Mouse (Mus musculus): ENCODE measurements around the gene Ccdc58. TPM values are rescaled to one million over a fixed set of nuclear protein-coding genes. Genes with fewer than 3 reads are reported as not detected.
A peak's percentile ranks its signal among the peaks of the same experiment; 100 is the strongest.

Ccdc58 gene
- polyA plus RNA-seq, 1 experiment from 2014 or later, result 115 TPM

DNA sequence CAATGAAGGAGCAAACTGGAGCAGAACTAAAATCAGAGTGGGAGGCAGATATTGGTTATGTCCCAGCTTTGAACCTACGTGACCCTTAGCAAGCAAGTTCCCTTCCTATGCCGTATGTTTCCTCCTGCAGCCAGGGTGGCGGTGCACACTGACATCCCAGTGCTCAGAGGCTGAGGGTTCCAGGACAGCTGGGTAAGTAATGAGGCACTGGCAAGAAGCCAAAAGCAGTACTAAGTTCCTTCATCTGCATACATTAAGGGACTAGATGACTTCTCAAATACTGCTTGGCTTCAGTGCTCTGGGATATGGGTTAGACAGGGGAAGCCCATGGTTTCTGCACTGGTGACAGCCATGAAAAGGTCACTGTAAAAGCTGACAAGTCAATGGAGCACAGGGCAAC is 3.1 kb upstream of the Ccdc58 start:
- no peak overlapping the region for H3K4me3 ChIP-seq (ENCODE audit: low read depth, low read length)
- no peak overlapping the region for H3K27ac ChIP-seq (replicated peaks; ENCODE audit: low read depth, low read length)
- no peak for ATAC-seq (ENCODE audit: insufficient number of reproducible peaks, low FRiP score, low TSS enrichment, low read depth)
- no peak for DNase-seq (ENCODE audit: low spot score)
- H3K9me3 ChIP-seq (ENCODE audit: control insufficient read depth, low read length), result no peaks in the 10 kb centered on the region
- no peaks in the 10 kb centered on the region for H3K36me3 ChIP-seq (ENCODE audit: control insufficient read depth, insufficient read depth, low read length)
- WGBS, result 87% methylated on average over 3 of the region's 3 CpGs
- no peak overlapping the region for H3K4me2 ChIP-seq (ENCODE audit: low read depth, severe bottlenecking)
- 0 out of 2 replicates have a peak, but pooled peaks cover 2% of the 10 kb centered on the region for H3K4me1 ChIP-seq (ENCODE audit: control insufficient read depth, insufficient read depth, low read length)
- no peak overlapping the region for H3K9ac ChIP-seq (ENCODE audit: low read length)
- H3K27me3 ChIP-seq (ENCODE audit: control insufficient read depth, insufficient read depth, low read length), result no peaks in the 10 kb centered on the region

DNA sequence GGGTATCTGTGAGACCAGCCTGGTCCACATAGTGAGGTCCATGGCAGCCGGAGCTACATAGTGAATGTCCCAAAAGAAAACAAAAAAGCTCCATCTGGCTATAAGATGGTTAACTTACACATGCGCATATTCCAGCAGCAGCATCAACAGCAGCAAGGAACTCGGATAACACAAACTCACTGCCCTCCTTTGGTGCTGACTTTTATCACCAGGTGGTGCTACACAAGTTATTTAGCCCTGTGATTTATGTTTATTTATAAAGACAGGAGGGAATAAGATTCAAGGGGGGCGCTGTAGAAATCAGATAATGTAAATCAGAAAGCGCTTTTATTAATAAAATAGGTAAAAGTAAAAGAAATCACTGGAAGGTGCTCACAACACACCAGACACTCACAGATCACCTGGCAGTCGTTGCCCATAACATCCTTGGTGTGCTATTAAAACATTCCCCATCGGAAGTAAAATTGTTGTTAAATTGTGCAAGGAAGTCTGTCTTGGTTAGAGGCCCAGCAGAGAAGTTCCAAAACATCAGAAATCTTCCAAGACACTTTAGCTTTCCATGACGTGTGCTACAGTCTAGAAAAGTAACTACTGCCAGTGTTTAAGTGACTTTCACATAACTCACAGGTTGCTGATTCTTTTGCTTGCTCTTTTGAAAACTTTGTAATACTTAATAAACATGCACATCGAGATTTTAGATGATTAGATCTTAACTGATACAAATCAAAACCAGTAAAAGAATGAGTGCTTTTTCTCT is 1.5 kb upstream of the Ccdc58 start:
- peak overlapping the region; percentile 65 for H3K4me3 ChIP-seq (ENCODE audit: low read depth, low read length)
- H3K27me3 ChIP-seq (ENCODE audit: control insufficient read depth, insufficient read depth, low read length), result no peaks in the 10 kb centered on the region
- H3K9me3 ChIP-seq (ENCODE audit: control insufficient read depth, low read length), result no peaks in the 10 kb centered on the region
- H3K9ac ChIP-seq (ENCODE audit: low read length), result no peak overlapping the region
- H3K36me3 ChIP-seq (ENCODE audit: control insufficient read depth, insufficient read depth, low read length), result no peaks in the 10 kb centered on the region
- no peak overlapping the region for H3K27ac ChIP-seq (replicated peaks; ENCODE audit: low read depth, low read length)
- ATAC-seq (ENCODE audit: insufficient number of reproducible peaks, low FRiP score, low TSS enrichment, low read depth), result no peak
- WGBS, result 36% methylated on average over 9 of the region's 9 CpGs
- H3K4me1 ChIP-seq (ENCODE audit: control insufficient read depth, insufficient read depth, low read length), result 0 out of 2 replicates have a peak, but pooled peaks cover 2% of the 10 kb centered on the region
- H3K4me2 ChIP-seq (ENCODE audit: low read depth, severe bottlenecking), result peak overlapping the region; percentile 59
- DNase-seq (ENCODE audit: low spot score), result no peak

DNA sequence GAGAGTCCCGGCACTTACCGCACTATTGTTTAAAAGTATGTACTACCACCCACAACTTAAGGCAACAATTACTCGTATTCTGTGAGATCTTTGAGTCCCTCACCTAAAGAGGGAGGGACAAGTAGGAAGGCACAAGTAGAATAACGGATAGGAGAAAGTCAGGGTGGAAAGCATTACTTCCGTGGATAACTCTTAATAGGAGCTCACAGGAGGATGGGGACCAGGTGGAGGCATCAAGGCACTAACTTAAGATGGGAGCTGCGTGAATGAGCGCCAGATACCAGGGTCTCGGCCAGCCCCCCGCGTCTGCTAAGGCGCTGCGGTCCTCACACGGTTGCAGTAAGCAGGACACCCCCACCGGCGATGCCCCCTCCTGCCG is 425 bp upstream of the Ccdc58 start:
- peak overlapping the region; percentile 86 for H3K27ac ChIP-seq (replicated peaks; ENCODE audit: low read depth, low read length)
- peak; percentile 52; the same call in 1 of the 2 replicates for ATAC-seq (ENCODE audit: insufficient number of reproducible peaks, low FRiP score, low TSS enrichment, low read depth)
- no peaks in the 10 kb centered on the region for H3K9me3 ChIP-seq (ENCODE audit: control insufficient read depth, low read length)
- H3K27me3 ChIP-seq (ENCODE audit: control insufficient read depth, insufficient read depth, low read length), result no peaks in the 10 kb centered on the region
- H3K4me2 ChIP-seq (ENCODE audit: low read depth, severe bottlenecking), result peak overlapping the region; percentile 59
- 0 out of 2 replicates have a peak, but pooled peaks cover 2% of the 10 kb centered on the region for H3K4me1 ChIP-seq (ENCODE audit: control insufficient read depth, insufficient read depth, low read length)
- H3K36me3 ChIP-seq (ENCODE audit: control insufficient read depth, insufficient read depth, low read length), result no peaks in the 10 kb centered on the region
- peak overlapping the region; percentile 70 for H3K9ac ChIP-seq (ENCODE audit: low read length)
- under 1% methylated on average over 16 of the region's 16 CpGs for WGBS
- no peak for DNase-seq (ENCODE audit: low spot score)
- peak overlapping the region; percentile 65 for H3K4me3 ChIP-seq (ENCODE audit: low read depth, low read length)

DNA sequence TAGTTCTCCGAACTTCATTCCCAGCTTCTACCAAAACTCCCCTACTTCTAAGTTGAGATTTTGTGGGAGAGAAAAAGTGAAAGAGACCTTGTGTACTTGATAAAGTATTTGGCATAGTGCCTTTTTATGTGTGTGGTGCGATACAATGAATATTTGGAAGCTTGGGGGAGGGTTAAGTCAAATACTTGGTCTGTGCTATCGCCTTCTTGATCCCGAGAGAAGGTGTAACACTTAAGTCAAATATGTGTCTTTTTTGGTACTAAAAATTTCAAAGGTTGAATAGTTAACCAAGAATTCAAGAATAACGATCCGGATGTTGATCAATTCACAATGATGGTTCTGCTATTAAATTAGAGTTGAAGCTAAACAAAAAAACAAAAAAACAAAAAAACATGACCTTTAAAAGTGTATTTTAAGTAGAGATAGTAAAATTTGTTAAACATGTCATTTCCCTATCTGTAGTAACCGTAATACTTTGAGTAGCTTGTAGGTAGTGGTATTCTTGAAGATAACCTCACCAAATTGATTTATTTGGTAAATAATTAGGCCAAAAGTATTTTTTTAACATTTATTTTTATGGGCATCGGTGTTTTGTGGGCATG is 1.0 kb downstream of the Ccdc58 start:
- DNase-seq (ENCODE audit: low spot score) (no peak), ATAC-seq (ENCODE audit: insufficient number of reproducible peaks, low FRiP score, low TSS enrichment, low read depth) (no peak)
- no peaks in the 10 kb centered on the region for H3K9me3 ChIP-seq (ENCODE audit: control insufficient read depth, low read length)
- no peaks in the 10 kb centered on the region for H3K27me3 ChIP-seq (ENCODE audit: control insufficient read depth, insufficient read depth, low read length)
- WGBS, result 27% methylated on average over 8 of the region's 8 CpGs
- no peaks in the 10 kb centered on the region for H3K36me3 ChIP-seq (ENCODE audit: control insufficient read depth, insufficient read depth, low read length)
- peak overlapping the region; percentile 59 for H3K4me2 ChIP-seq (ENCODE audit: low read depth, severe bottlenecking)
- peak overlapping the region; percentile 86; the same call in 1 of the 2 replicates for H3K27ac ChIP-seq (replicated peaks; ENCODE audit: low read depth, low read length)
- H3K4me3 ChIP-seq (ENCODE audit: low read depth, low read length), result peak overlapping the region; percentile 65
- 0 out of 2 replicates have a peak, but pooled peaks cover 2% of the 10 kb centered on the region for H3K4me1 ChIP-seq (ENCODE audit: control insufficient read depth, insufficient read depth, low read length)
- H3K9ac ChIP-seq (ENCODE audit: low read length), result peak overlapping the region; percentile 70

DNA sequence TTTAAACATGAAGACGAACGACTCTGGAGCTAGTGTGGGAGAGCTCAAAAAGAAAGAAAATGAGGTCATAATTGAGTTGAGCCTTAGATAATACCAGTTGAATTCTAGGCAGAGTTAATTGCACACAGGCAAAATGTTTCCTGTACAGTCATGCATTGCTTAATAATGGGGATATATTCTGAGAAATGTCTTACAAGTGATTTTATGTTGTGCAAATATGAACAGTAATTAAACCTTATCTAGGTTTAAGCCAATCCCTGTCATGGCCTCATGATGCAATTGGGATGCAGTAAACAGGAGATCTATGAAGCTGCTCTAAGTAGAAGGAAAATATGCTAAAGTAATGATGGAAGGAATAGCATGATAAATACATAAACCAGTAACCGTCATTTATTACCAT is 3.3 kb downstream of the Ccdc58 start:
- Histone ChIP-seq H3K4me1 (ENCODE audit: control insufficient read depth, insufficient read depth, low read length) (no peaks in the 10 kb centered on the region), H3K36me3 (ENCODE audit: control insufficient read depth, insufficient read depth, low read length) (no peaks in the 10 kb centered on the region), H3K9ac (ENCODE audit: low read length) (no peak overlapping the region), H3K27me3 (ENCODE audit: control insufficient read depth, insufficient read depth, low read length) (no peaks in the 10 kb centered on the region), H3K27ac (replicated peaks; ENCODE audit: low read depth, low read length) (no peak overlapping the region), H3K4me2 (ENCODE audit: low read depth, severe bottlenecking) (no peak overlapping the region), H3K4me3 (ENCODE audit: low read depth, low read length) (no peak overlapping the region), H3K9me3 (ENCODE audit: control insufficient read depth, low read length) (no peaks in the 10 kb centered on the region)
- DNase-seq (ENCODE audit: low spot score) (no peak), ATAC-seq (ENCODE audit: insufficient number of reproducible peaks, low FRiP score, low TSS enrichment, low read depth) (no peak)
- WGBS, result 94% methylated on average over 3 of the region's 3 CpGs

DNA sequence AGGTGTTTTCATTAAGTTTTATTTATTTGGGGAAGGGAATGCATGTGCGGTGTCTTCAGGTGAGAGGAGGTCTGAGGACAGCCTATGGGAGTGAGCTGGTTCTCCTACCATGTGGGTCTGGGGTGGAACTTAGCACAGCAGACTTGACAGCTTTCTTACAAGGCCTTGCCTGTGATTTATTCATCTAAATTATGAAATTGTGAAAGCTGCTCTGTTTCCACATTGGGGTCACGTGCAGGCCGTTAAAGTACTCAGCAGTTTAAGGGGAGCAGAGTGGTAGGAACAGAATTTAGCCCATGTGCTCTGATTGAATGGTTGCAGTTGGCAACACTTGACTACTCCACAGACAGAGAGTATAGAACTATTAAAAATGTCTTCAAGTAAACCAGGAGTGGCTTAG is 8.4 kb downstream of the Ccdc58 start:
- ATAC-seq (ENCODE audit: insufficient number of reproducible peaks, low FRiP score, low TSS enrichment, low read depth) (no peak), DNase-seq (ENCODE audit: low spot score) (no peak)
- Histone ChIP-seq H3K27ac (replicated peaks; ENCODE audit: low read depth, low read length) (no peak overlapping the region), H3K36me3 (ENCODE audit: control insufficient read depth, insufficient read depth, low read length) (peaks cover 2% of the 10 kb centered on the region; the same call in 1 of the 2 replicates), H3K9me3 (ENCODE audit: control insufficient read depth, low read length) (no peaks in the 10 kb centered on the region), H3K4me3 (ENCODE audit: low read depth, low read length) (no peak overlapping the region), H3K27me3 (ENCODE audit: control insufficient read depth, insufficient read depth, low read length) (no peaks in the 10 kb centered on the region), H3K4me1 (ENCODE audit: control insufficient read depth, insufficient read depth, low read length) (no peaks in the 10 kb centered on the region), H3K9ac (ENCODE audit: low read length) (no peak overlapping the region), H3K4me2 (ENCODE audit: low read depth, severe bottlenecking) (no peak overlapping the region)
- WGBS, result 95% methylated on average over 3 of the region's 3 CpGs

DNA sequence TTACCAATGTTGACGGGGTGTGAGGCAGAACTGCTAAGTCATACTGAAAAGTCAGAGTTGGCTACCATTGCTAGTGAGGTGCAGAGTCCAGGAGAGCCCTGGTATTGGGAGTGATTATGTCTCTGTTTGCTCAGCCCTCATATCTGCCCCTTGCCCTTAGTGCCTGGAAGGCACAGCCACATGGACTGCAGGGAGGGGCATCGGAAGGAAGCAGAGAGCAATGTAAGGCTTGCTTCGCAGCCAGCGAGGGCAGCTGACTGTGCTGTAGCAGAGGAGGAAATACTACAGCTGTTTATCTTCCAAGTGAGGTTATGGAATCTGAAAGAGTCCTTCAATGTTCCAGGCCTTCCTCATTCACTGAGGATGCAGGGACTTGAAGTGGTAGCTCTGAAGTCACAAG is 16.4 kb downstream of the Ccdc58 start:
- H3K4me2 ChIP-seq (ENCODE audit: low read depth, severe bottlenecking), result no peak overlapping the region
- H3K27ac ChIP-seq (replicated peaks; ENCODE audit: low read depth, low read length), result no peak overlapping the region
- H3K4me3 ChIP-seq (ENCODE audit: low read depth, low read length), result no peak overlapping the region
- ATAC-seq (ENCODE audit: insufficient number of reproducible peaks, low FRiP score, low TSS enrichment, low read depth) (no peak), DNase-seq (ENCODE audit: low spot score) (no peak)
- H3K4me1 ChIP-seq (ENCODE audit: control insufficient read depth, insufficient read depth, low read length), result no peaks in the 10 kb centered on the region
- peaks cover 2% of the 10 kb centered on the region; the same call in 1 of the 2 replicates for H3K36me3 ChIP-seq (ENCODE audit: control insufficient read depth, insufficient read depth, low read length)
- no peaks in the 10 kb centered on the region for H3K27me3 ChIP-seq (ENCODE audit: control insufficient read depth, insufficient read depth, low read length)
- H3K9me3 ChIP-seq (ENCODE audit: control insufficient read depth, low read length), result no peaks in the 10 kb centered on the region
- no peak overlapping the region for H3K9ac ChIP-seq (ENCODE audit: low read length)
- 88% methylated on average over 4 of the region's 4 CpGs for WGBS

DNA sequence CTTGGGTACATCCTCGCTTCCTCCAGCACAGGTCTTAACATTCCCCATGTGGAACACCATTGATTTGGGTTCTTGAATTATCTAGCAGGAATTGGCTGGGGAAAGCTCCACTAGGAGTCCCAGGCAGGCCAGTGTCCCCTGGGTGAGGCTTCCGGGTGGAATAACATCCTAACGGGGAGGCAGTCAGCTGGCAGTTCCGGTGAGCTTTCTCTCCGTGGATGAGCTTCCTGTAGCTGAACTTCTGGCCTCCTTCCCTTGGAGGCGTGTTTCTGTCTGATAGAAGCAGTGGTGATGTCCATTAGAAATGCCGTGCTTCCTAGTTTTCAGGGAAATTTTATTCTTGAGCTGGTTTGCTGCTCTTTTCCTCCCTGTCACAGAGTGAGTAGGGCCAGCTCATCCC is 17.6 kb downstream of the Ccdc58 start:
- no peak overlapping the region for H3K4me2 ChIP-seq (ENCODE audit: low read depth, severe bottlenecking)
- 92% methylated on average over 7 of the region's 7 CpGs for WGBS
- ATAC-seq (ENCODE audit: insufficient number of reproducible peaks, low FRiP score, low TSS enrichment, low read depth), result no peak
- H3K27me3 ChIP-seq (ENCODE audit: control insufficient read depth, insufficient read depth, low read length), result no peaks in the 10 kb centered on the region
- H3K27ac ChIP-seq (replicated peaks; ENCODE audit: low read depth, low read length), result no peak overlapping the region
- H3K36me3 ChIP-seq (ENCODE audit: control insufficient read depth, insufficient read depth, low read length), result no peaks in the 10 kb centered on the region
- no peak for DNase-seq (ENCODE audit: low spot score)
- H3K9me3 ChIP-seq (ENCODE audit: control insufficient read depth, low read length), result no peaks in the 10 kb centered on the region
- H3K4me3 ChIP-seq (ENCODE audit: low read depth, low read length), result no peak overlapping the region
- no peak overlapping the region for H3K9ac ChIP-seq (ENCODE audit: low read length)
- no peaks in the 10 kb centered on the region for H3K4me1 ChIP-seq (ENCODE audit: control insufficient read depth, insufficient read depth, low read length)

Data from limb, embryonic 11.5 days (tissue).